Mouse (Mus musculus) retina, postnatal 1 day (tissue): ENCODE results near the gene Zfp963.
"Not testable (repeated sequence)": the region's sequence is repeated elsewhere in the genome, so short reads cannot be mapped to it uniquely, and the experiment has no call there.

Source experiments
- DNase-seq: peaks from one replicate; pipeline ENCODE4 v3.0.0-alpha.2; 2012

The Zfp963 gene

DNA sequence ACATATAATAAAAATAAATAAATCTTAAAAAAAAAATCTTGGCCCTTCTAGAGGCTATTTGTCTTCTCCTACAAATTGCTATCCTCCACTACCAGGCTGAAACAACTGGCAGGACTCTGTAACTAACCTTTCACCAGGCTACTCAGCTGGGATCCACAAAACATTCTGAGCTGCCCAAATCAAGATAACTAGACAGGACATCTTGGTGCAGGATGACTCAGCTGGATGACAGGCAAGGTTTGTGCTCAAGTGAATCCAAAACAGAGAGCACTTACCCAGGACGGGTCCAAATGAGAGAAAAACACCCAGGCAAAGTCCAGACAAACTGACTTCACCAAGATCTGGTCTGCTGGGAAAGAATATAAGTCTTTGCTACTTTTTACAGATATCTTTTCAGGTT lies 14.3 kb downstream of the Zfp963 start:
- DNase-seq = no peak

GRCm38 (mm10) chr8:69717232-69717580 lies 32.6 kb downstream of the Zfp963 start:
- DNase-seq = no peak

GRCm38 (mm10) chr8:69716403-69717231 lies 33.2 kb downstream of the Zfp963 start:
- DNase-seq = peak; percentile 100

DNA sequence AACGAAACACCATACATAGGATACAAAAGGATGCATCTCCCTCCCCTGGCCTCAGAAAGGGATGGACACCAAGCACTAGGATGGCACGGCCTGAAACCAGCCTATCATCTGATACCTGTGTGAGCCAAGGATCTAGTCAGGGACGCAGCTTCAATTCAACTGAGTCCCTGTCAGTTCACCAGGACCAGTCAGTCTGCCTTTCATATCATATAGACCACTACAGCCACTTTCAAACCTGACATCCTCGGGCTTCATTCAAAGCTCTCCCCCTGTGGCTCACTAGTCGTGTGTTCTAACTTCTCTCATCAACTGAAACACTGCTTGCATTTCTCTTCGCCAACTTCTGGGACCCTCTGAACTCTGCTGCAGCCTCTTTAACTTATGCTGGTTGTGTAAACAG lies 34.4 kb downstream of the Zfp963 start:
- no peak for DNase-seq

- DNase-seq = no peak
Measured at GRCm38 (mm10) chr8:69713516-69713915, 36.3 kb downstream of the Zfp963 start.

DNA sequence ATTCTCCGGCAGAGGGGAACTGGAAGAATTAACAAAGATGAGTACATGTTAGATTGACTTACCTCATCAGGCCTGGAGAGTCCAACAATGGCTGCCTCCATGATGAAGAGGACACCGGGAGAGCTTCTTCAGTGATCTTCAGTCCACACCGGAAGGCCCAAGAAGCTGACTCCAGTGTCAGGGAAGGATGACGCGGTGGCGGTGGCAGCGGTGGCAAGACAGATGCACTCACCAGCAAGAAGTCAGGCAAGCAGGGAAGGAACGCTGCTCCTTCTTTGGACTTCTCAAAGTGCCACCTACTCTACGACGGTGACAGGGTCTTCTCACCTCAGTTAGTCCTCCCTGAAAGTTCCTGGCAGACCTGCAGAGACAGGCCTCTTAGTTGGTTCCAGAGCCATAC lies 39.1 kb downstream of the Zfp963 start, which contains the start of gene Zfp869:
Zfp869 (minus strand) TSS at position 101 of the 400 bp plus-strand sequence.
- not testable (repeated sequence) for DNase-seq

- DNase-seq = no peak
Measured at GRCm38 (mm10) chr8:69701810-69702209, 48.0 kb downstream of the Zfp963 start.
